Mouse (Mus musculus): Measurements from ENCODE around the gene Ccp110.

GRCm38 (mm10) chr7:118773027-118773426 lies 60.7 kb downstream of the Ccp110 start:
- TF ChIP-seq CTCF (IDR thresholded peaks at IDR 0.05; ENCODE audit: low read depth) = no peak
- no peak for TF ChIP-seq EP300 (IDR thresholded peaks at IDR 0.05; ENCODE audit: low read depth)
